In the genomic region with DNA sequence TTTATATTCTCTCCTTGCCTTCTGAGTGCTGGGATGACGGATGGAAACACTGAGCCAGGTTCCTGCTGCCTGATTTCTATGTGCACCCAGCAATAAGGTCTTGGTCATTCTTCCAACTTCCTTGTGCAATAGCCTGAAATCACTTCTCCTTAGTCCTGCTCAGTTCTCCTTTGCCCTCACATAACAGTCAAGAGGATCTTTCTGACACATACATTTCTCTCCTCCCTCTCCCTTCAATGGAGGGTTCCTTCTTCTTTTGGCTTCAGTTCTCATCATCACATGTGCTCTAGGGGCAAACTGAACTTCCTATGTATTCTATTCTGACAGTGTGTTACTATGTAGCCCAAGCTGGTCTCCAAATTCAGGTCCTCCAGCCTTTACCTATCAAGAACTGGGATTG, we compare ENCODE assay signal across 12 mouse cellular contexts. TPM values are rescaled to one million over a fixed set of nuclear protein-coding genes. Genes with fewer than 3 reads are reported as not detected.
A peak's percentile ranks its signal among the peaks of the same experiment; 100 is the strongest.
DNase-seq lines count a peak whose midpoint lies in the region; ATAC-seq and TF ChIP-seq lines count a peak whose summit lies in the region.
"Had no signal": no experiment of that assay in that cellular context is flagged by ENCODE, and none has a peak within 500 bp of the region (broad histone marks: within the 10 kb centered on the region; RNA-seq: fewer than 3 reads in every experiment).

No protein-coding gene starts in this region.

- no peak overlapping the region for H3K4me3 ChIP-seq in lung, postnatal 0 days (ENCODE audit: low read depth, low read length)
- no peak overlapping the region for H3K4me3 ChIP-seq in liver, embryonic 12.5 days
- no peak overlapping the region for H3K4me3 ChIP-seq in small intestine, adult 2 months (ENCODE audit: low read depth, low read length)

- H3K4me2 ChIP-seq in lung, postnatal 0 days (replicated peaks; ENCODE audit: low read depth, low read length), result no peak overlapping the region
- H3K4me2 ChIP-seq in liver, embryonic 12.5 days, result peak overlapping the region; percentile 99; the same call in 1 of the 2 replicates

- TF ChIP-seq EP300 in lung, postnatal 0 days (IDR thresholded peaks at IDR 0.05), result no peak

- no peak overlapping the region for H3K9ac ChIP-seq in lung, postnatal 0 days (replicated peaks; ENCODE audit: low read depth)
- H3K9ac ChIP-seq in liver, embryonic 12.5 days, result no peak overlapping the region
- H3K9ac ChIP-seq: limb, embryonic 15.5 days had no signal

- no peak for TF ChIP-seq POLR2A in small intestine, adult 2 months (IDR thresholded peaks at IDR 0.05; ENCODE audit: low read depth, low read length)

- ATAC-seq in lung, postnatal 0 days, result no peak
- no peak for ATAC-seq in liver, embryonic 12.5 days

- H3K4me1 ChIP-seq in lung, postnatal 0 days (ENCODE audit: insufficient read depth, low read depth, low read length), result peaks cover 18% of the 10 kb centered on the region; the same call in 1 of the 2 replicates
- peaks cover 47% of the 10 kb centered on the region for H3K4me1 ChIP-seq in liver, embryonic 12.5 days
- peaks cover 28% of the 10 kb centered on the region for H3K4me1 ChIP-seq in small intestine, adult 2 months (ENCODE audit: control insufficient read depth, insufficient read depth, insufficient read length, low read length)

- peak; percentile 29 for DNase-seq in cerebellum, adult 9-10 months
- no peak for DNase-seq in cerebellum, adult 18-20 months
- peak; percentile 52 for DNase-seq in lung, postnatal 0 days (ENCODE audit: low spot score)
- no peak for DNase-seq in lung, postnatal 4 days
- DNase-seq in testis, postnatal 14 days (ENCODE audit: low spot score), result no peak
- DNase-seq in testis, postnatal 10 days (ENCODE audit: low spot score), result no peak
- DNase-seq: gastrocnemius, postnatal 10 days; right cerebral cortex, postnatal 4 days had no signal

- H3K27ac ChIP-seq in lung, postnatal 0 days (ENCODE audit: low read length), result 0 out of 2 replicates have a peak overlapping the region, but pooled peaks have one; percentile 23
- peak overlapping the region; percentile 86 for H3K27ac ChIP-seq in liver, embryonic 12.5 days
- H3K27ac ChIP-seq in small intestine, adult 2 months (ENCODE audit: insufficient read depth, low read depth, low read length), result peak overlapping the region; percentile 90

- H3K36me3 ChIP-seq in lung, postnatal 0 days (ENCODE audit: insufficient read depth, low read length), result no peaks in the 10 kb centered on the region
- H3K36me3 ChIP-seq in liver, embryonic 12.5 days, result peaks cover 19% of the 10 kb centered on the region
- H3K36me3 ChIP-seq in small intestine, adult 2 months (ENCODE audit: control insufficient read depth, insufficient read depth, low read length), result no peaks in the 10 kb centered on the region
- H3K36me3 ChIP-seq: limb, embryonic 15.5 days had no signal

- H3K27me3 ChIP-seq in lung, postnatal 0 days (replicated peaks; ENCODE audit: insufficient read depth, low read length), result no peaks in the 10 kb centered on the region
- H3K27me3 ChIP-seq in liver, embryonic 12.5 days (replicated peaks), result peaks cover 16% of the 10 kb centered on the region
- no peaks in the 10 kb centered on the region for H3K27me3 ChIP-seq in small intestine, adult 2 months (ENCODE audit: control insufficient read depth, insufficient read depth, low read length)
- H3K27me3 ChIP-seq: limb, embryonic 15.5 days had no signal

- TF ChIP-seq CTCF in lung, postnatal 0 days (IDR thresholded peaks at IDR 0.05), result no peak
- TF ChIP-seq CTCF in small intestine, adult 2 months (IDR thresholded peaks at IDR 0.05; ENCODE audit: extremely low read depth, insufficient read length, insufficient replicate concordance, low read depth, low read length), result no peak

- WGBS in lung, postnatal 0 days, result 83% methylated on average over 1 of the region's 1 CpGs
- WGBS in liver, embryonic 12.5 days (ENCODE audit: insufficient replicate concordance), result 75% methylated on average over 1 of the region's 1 CpGs
- WGBS in small intestine, adult 2 months, result 47% methylated on average over 1 of the region's 1 CpGs

- H3K9me3 ChIP-seq in lung, postnatal 0 days (ENCODE audit: low read length), result no peaks in the 10 kb centered on the region
- H3K9me3 ChIP-seq in liver, embryonic 12.5 days (replicated peaks), result no peaks in the 10 kb centered on the region
- H3K9me3 ChIP-seq: limb, embryonic 15.5 days had no signal

RNA-seq across cellular contexts. Expression of a gene that starts 1.3 kb away (rescaled TPM):
- polyA plus RNA-seq in lung, postnatal 0 days (2015; fragmentation: Nextera tagmentation; extraction: Ambion mirVana), result 8.2 and 9.2 TPM in 2 replicates
- polyA plus RNA-seq in liver, embryonic 12.5 days (2016; fragmentation: Nextera tagmentation; extraction: Ambion mirVana), result 49.6 and 50.1 TPM in 2 replicates
- 34.2 and 49.0 TPM in 2 replicates for polyA plus RNA-seq in small intestine, adult 2 months (2012; rRNA removed)

RNA-seq across cellular contexts. Expression of a gene that starts 28.6 kb away (rescaled TPM):
- polyA plus RNA-seq in lung, postnatal 0 days (2015; fragmentation: Nextera tagmentation; extraction: Ambion mirVana), result 0.69 and 0.85 TPM in 2 replicates
- polyA plus RNA-seq in liver, embryonic 12.5 days (2016; fragmentation: Nextera tagmentation; extraction: Ambion mirVana), result 14.7 and 16.0 TPM in 2 replicates
- 0.42 and 0.77 TPM in 2 replicates for polyA plus RNA-seq in small intestine, adult 2 months (2012; rRNA removed)
- polyA plus RNA-seq: inflammation-experienced regulatory T-cells, adult 6 months had no signal

RNA-seq across cellular contexts. Expression of a gene that starts 37.3 kb away (rescaled TPM):
- polyA plus RNA-seq in lung, postnatal 0 days (2015; fragmentation: Nextera tagmentation; extraction: Ambion mirVana), result 1.1 and 1.2 TPM in 2 replicates
- polyA plus RNA-seq in liver, embryonic 12.5 days (2016; fragmentation: Nextera tagmentation; extraction: Ambion mirVana), result 0.96 and 1.4 TPM in 2 replicates
- 10.5 and 18.4 TPM in 2 replicates for polyA plus RNA-seq in small intestine, adult 2 months (2012; rRNA removed)

Comparison
In these comparisons a context has a peak if more than half of its experiments do, and no peak if none do; other contexts are left out.
1. DNase-seq: peak in cerebellum, adult 9-10 months (single experiment) and lung, postnatal 0 days (single experiment); none in cerebellum, adult 18-20 months (0 of 2), lung, postnatal 4 days (0 of 2), testis, postnatal 14 days (single experiment) and testis, postnatal 10 days (single experiment).
2. H3K27ac ChIP-seq: peak in every context shown above with its lines; median percentile 90 in small intestine, adult 2 months; 86 in liver, embryonic 12.5 days; 23 in lung, postnatal 0 days.